Mouse (Mus musculus) cerebral cortex, adult 2 months (tissue): ENCODE results near the gene Maml2.

Source experiments
- WGBS: fragments of 180-500 bp; shearing (Covaris S2); methylation state at CpG from one replicate; pipeline ENCODE4 v1.1.7; 2018; 5-methylcytosine and 5-hydroxymethylcytosine counted together

Gene Maml2

GRCm38 (mm10) chr9:13620794-13621193, 323.0 kb downstream of the Maml2 start:
- WGBS: 85% methylated on average over 6 of the region's 6 CpGs

GRCm38 (mm10) chr9:13621941-13622340, 324.2 kb downstream of the Maml2 start:
- WGBS: 98% methylated on average over 3 of the region's 3 CpGs

GRCm38 (mm10) chr9:13622426-13622825, 324.7 kb downstream of the Maml2 start:
- 65% methylated on average over 5 of the region's 5 CpGs for WGBS

- WGBS: 65% methylated on average over 3 of the region's 3 CpGs
Measured at GRCm38 (mm10) chr9:13623892-13624422, 326.2 kb downstream of the Maml2 start.

- WGBS: 98% methylated on average over 1 of the region's 1 CpGs
Measured at GRCm38 (mm10) chr9:13624780-13625179, 327.0 kb downstream of the Maml2 start.

- WGBS: 97% methylated on average over 3 of the region's 3 CpGs
Measured at GRCm38 (mm10) chr9:13625215-13625614, 327.5 kb downstream of the Maml2 start.

GRCm38 (mm10) chr9:13626480-13626879, 328.7 kb downstream of the Maml2 start:
- 83% methylated on average over 3 of the region's 3 CpGs for WGBS

- 58% methylated on average over 1 of the region's 1 CpGs for WGBS
Measured at GRCm38 (mm10) chr9:13633371-13633770, 335.6 kb downstream of the Maml2 start.

- 63% methylated on average over 3 of the region's 3 CpGs for WGBS
Measured at GRCm38 (mm10) chr9:13639655-13640054, 341.9 kb downstream of the Maml2 start.

- WGBS: 58% methylated on average over 5 of the region's 5 CpGs
Measured at GRCm38 (mm10) chr9:13645153-13645552, 347.4 kb downstream of the Maml2 start.

- 71% methylated on average over 2 of the region's 2 CpGs for WGBS
Measured at GRCm38 (mm10) chr9:13651065-13651464, 353.3 kb downstream of the Maml2 start.

GRCm38 (mm10) chr9:13651828-13652227, 354.1 kb downstream of the Maml2 start:
- 79% methylated on average over 4 of the region's 4 CpGs for WGBS

- WGBS: 53% methylated on average over 8 of the region's 8 CpGs
Measured at GRCm38 (mm10) chr9:13652389-13652877, 354.7 kb downstream of the Maml2 start.

GRCm38 (mm10) chr9:13652917-13653316, 355.2 kb downstream of the Maml2 start:
- WGBS: 20% methylated on average over 3 of the region's 3 CpGs

- 18% methylated on average over 12 of the region's 12 CpGs for WGBS
Measured at GRCm38 (mm10) chr9:13661768-13662623, 364.2 kb downstream of the Maml2 start.

GRCm38 (mm10) chr9:13665487-13665969, 367.8 kb downstream of the Maml2 start:
- WGBS: 94% methylated on average over 2 of the region's 2 CpGs

GRCm38 (mm10) chr9:13667955-13668354, 370.2 kb downstream of the Maml2 start:
- WGBS: 98% methylated on average over 1 of the region's 1 CpGs

GRCm38 (mm10) chr9:13668742-13669141, 371.0 kb downstream of the Maml2 start:
- 77% methylated on average over 2 of the region's 2 CpGs for WGBS

GRCm38 (mm10) chr9:13671125-13671769, 373.5 kb downstream of the Maml2 start:
- WGBS: 75% methylated on average over 3 of the region's 3 CpGs

GRCm38 (mm10) chr9:13673304-13673703, 375.5 kb downstream of the Maml2 start:
- WGBS: 94% methylated on average over 2 of the region's 2 CpGs

- 96% methylated on average over 2 of the region's 2 CpGs for WGBS
Measured at GRCm38 (mm10) chr9:13678026-13678425, 380.3 kb downstream of the Maml2 start.

GRCm38 (mm10) chr9:13679696-13680095, 381.9 kb downstream of the Maml2 start:
- 98% methylated on average over 2 of the region's 2 CpGs for WGBS
